Mouse (Mus musculus): Measurements from ENCODE around the gene Nmt1.

DNA sequence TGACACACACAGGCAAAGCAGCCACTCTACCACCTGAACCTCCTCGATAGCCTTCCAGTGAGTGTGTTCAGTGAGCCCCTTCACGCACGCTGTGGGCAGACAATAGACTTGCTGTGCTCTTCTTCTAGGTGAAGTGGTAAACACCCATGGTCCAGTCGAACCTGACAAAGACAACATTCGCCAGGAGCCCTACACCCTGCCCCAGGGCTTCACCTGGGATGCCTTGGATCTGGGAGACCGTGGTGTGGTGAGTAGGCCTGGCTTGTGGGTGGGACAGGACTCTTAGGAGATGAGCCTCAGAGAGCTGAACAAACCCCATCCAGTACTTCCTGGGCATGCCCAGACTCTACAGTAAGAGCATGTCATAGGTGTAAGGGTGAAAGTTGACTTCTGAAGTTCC, 24.1 kb downstream of the Nmt1 start:
- TF ChIP-seq CTCF (IDR thresholded peaks at IDR 0.05; ENCODE audit: borderline replicate concordance, insufficient read depth, low read depth, low read length): no peak
- TF ChIP-seq POLR2A (IDR thresholded peaks at IDR 0.05; ENCODE audit: borderline replicate concordance, insufficient read depth, low read length): no peak

Measured in cerebellum, adult 2 months (tissue).